Mouse (Mus musculus) liver, embryonic 13.5 days (tissue): ENCODE measurements around the gene Pbsn. TPM values are rescaled to one million over a fixed set of nuclear protein-coding genes. Genes with fewer than 3 reads are reported as not detected.
"Not testable (repeated sequence)": the region's sequence is repeated elsewhere in the genome, so short reads cannot be mapped to it uniquely, and the experiment has no call there.

Experiments
- ATAC-seq: fragments of 200-750 bp; cut with Nextera tagmentation; 2 replicates; pipeline ENCODE4 v1.8.0; 2017; ENCODE audit warnings: low read depth, mild to moderate bottlenecking, moderate number of reproducible peaks, moderate library complexity
- DNase-seq: peaks from one replicate; pipeline ENCODE4 v3.0.0; 2022
- H3K27ac ChIP-seq: fragments of 300-500 bp; sonication (generic); 2 replicates; pipeline ENCODE4 v1.5.1; 2015; ENCODE audit warnings: moderate library complexity, mild to moderate bottlenecking, inconsistent platforms
- H3K27me3 ChIP-seq: fragments of 300-500 bp; sonication (generic); 2 replicates; pipeline ENCODE4 v1.6.1; 2015; ENCODE audit warnings: mild to moderate bottlenecking, inconsistent platforms
- H3K36me3 ChIP-seq: fragments of 300-500 bp; sonication (generic); 2 replicates; pipeline ENCODE4 v1.6.1; 2015; ENCODE audit warnings: mild to moderate bottlenecking, inconsistent platforms
- H3K4me1 ChIP-seq: fragments of 300-500 bp; sonication (generic); replicated peaks from 2 replicates; pipeline ENCODE4 v1.6.1; 2015; ENCODE audit warnings: inconsistent platforms
- H3K4me2 ChIP-seq: fragments of 300-500 bp; sonication (generic); 2 replicates; pipeline ENCODE4 v1.6.1; 2015; ENCODE audit warnings: inconsistent platforms, mild to moderate bottlenecking, moderate library complexity
- H3K4me3 ChIP-seq: fragments of 300-500 bp; sonication (generic); replicated peaks from 2 replicates; pipeline ENCODE4 v1.5.1; 2015; ENCODE audit warnings: mild to moderate bottlenecking, inconsistent platforms
- H3K9ac ChIP-seq: fragments of 300-500 bp; sonication (generic); 2 replicates; pipeline ENCODE4 v1.6.1; 2015; ENCODE audit warnings: mild to moderate bottlenecking, inconsistent platforms
- H3K9me3 ChIP-seq: fragments of 300-500 bp; sonication (generic); replicated peaks from 2 replicates; pipeline ENCODE4 v1.6.1; 2016; ENCODE audit warnings: inconsistent platforms
- WGBS: fragments of 180-500 bp; shearing (Covaris S2); methylation state at CpG from one replicate; pipeline ENCODE4 v1.1.7; 2015; ENCODE audit not compliant: insufficient replicate concordance; 5-methylcytosine and 5-hydroxymethylcytosine counted together
- polyA plus RNA-seq: library from polyadenylated mRNA; unstranded; fragments of >200 nt; fragmentation: Nextera tagmentation; extraction: Ambion mirVana; gene quantifications from 2 replicates; pipeline ENCODE4 v1.2.1, GENCODE M21; 2015

Pbsn gene
- polyA plus RNA-seq, result not detected in 2 replicates

DNA sequence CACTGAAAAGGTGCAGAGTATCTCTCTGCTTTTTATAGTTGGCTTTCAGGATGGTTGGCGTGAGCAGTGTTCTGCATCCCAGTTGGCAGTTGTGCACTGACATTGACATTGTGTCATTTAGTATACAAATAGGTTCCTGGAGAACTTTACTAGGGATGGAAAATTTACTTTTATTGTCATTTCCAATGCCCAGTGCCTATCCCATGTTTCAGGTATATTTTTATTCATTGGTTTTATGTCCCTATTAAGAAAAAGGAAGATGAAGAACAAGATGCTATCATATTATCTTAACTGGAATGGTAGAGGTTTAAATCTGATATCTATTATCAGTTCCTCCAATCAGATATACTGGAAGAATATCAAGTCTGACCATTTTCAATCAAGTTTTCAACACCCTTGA lies at the start of gene Pbsn:
TSS of gene Pbsn (minus strand) at position 101 of the 400 bp plus-strand sequence.
- 65% methylated on average over 1 of the region's 1 CpGs for WGBS

DNA sequence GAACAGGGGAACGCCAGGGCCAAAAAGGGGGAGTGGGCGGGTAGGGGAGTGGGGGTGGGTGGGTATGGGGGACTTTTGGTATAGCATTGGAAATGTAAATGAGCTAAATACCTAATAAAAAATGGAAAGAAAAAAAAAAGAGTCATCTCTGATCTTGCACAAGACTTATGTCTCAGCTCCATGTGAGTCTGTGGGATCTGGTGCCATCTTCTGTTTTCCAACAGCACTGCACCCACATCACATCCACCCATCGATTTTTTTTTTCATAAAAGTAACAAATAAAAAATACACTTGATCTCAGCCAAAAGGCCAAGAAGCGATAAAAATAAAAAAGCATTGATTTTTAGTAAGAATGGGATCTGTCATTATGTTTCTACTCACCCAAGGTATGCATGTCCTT lies 26.6 kb upstream of the Pbsn start:
- WGBS, result 35% methylated on average over 2 of the region's 4 CpGs
- H3K27me3 ChIP-seq, H3K36me3 ChIP-seq, ATAC-seq, H3K4me3 ChIP-seq, DNase-seq, H3K9me3 ChIP-seq, H3K27ac ChIP-seq, H3K4me2 ChIP-seq, H3K9ac ChIP-seq, H3K4me1 ChIP-seq: not testable (repeated sequence)

More for the DNA sequence above, at the start of gene Pbsn:
- Histone ChIP-seq H3K9ac (no peak within 1 kb of the TSS), H3K4me3 (no peak within 1 kb of the TSS), H3K36me3 (no peaks in the 10 kb centered on the region), H3K4me2 (no peak within 1 kb of the TSS), H3K9me3 (no peaks in the 10 kb centered on the region), H3K27me3 (no peaks in the 10 kb centered on the region), H3K4me1 (no peaks in the 10 kb centered on the region), H3K27ac (no peak within 1 kb of the TSS)
- no peak for ATAC-seq
- DNase-seq, result no peak

DNA sequence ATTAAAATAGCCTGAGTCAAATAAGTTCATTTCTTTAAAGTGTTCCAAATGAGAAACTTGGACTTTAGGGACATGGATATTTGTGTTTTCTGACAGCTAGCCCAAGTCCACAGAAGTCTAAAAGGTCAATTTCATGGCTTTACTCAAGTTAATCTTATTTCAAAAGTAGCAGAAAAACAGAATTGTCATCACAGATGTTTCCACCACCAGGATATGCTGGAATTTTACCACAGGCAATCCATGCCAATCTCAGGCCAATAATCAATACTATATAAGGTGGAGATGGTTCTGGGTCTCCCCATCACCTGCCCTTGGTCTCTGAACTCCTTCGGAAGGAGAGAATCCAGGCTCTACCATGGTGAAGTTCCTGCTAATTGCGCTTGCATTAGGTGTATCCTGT lies 11.0 kb upstream of the Pbsn start, which contains the start of gene Gm14744:
TSS of gene Gm14744 (plus strand) at position 301 of the 400 bp plus-strand sequence.
- H3K4me2 ChIP-seq, H3K9ac ChIP-seq, H3K4me1 ChIP-seq, H3K9me3 ChIP-seq, H3K27ac ChIP-seq, DNase-seq, H3K36me3 ChIP-seq, H3K27me3 ChIP-seq, ATAC-seq, H3K4me3 ChIP-seq: not testable (repeated sequence)
- 68% methylated on average over 2 of the region's 2 CpGs for WGBS

DNA sequence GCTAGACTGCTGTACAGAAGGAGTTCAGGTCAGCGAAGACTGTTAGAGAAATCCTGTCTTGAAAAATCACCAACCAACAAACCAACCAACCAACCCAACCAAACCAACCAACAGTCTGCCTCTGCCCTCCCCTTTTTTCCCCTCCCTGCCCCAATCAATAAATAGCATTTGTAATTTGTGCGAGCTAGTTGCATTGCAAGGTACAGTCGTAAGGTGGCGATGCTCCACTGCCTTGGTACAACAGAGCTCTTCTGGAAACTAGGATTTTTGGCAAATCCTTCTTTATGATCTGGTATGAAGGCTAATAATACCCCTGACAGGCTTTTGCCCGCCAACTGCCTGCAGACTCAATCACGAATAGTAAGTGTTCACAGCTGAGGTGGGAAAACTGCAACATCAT lies 41.4 kb downstream of the Pbsn start:
- Histone ChIP-seq H3K27ac (no peak overlapping the region), H3K9me3 (no peaks in the 10 kb centered on the region), H3K4me1 (no peaks in the 10 kb centered on the region), H3K9ac (no peak overlapping the region), H3K4me3 (no peak overlapping the region), H3K36me3 (no peaks in the 10 kb centered on the region), H3K27me3 (no peaks in the 10 kb centered on the region), H3K4me2 (no peak overlapping the region)
- DNase-seq (no peak), ATAC-seq (no peak)
- WGBS, result 44% methylated on average over 6 of the region's 6 CpGs

DNA sequence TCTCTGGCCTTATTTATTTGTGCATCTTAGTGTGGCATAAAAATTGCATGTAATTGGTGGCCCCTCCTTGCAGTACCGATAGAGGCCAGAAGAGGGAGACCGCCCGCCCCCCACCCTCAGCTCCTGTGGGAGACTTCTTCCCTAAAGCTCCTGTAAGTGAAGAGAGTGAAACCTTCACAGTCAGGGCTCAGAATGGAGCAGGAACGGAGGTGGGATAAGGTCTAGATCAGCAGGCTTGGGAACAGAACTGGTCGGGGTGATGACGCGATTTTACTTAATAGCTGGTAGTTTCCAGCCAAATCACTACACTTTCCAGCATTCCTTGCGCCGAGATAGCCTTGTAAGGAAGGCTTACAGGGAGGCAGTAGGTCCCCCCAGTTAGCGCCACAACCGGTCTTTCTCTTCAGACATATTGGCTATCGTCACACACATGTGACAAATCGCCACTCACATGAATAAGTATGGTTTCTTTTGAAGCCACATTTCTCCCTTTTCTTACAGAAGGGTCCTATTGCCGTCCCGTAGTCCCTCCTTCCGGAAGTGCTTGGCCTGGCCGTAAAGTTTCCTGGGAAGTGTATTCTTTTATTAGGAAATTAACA lies 42.7 kb downstream of the Pbsn start:
- WGBS, result 18% methylated on average over 17 of the region's 17 CpGs
- Histone ChIP-seq H3K4me1 (no peaks in the 10 kb centered on the region), H3K4me2 (peak overlapping the region; percentile 54), H3K36me3 (no peaks in the 10 kb centered on the region), H3K27me3 (no peaks in the 10 kb centered on the region), H3K9me3 (no peaks in the 10 kb centered on the region), H3K27ac (no peak overlapping the region), H3K9ac (no peak overlapping the region), H3K4me3 (peak overlapping the region; percentile 39)
- ATAC-seq, result peak; percentile 50; the same call in 1 of the 2 replicates
- DNase-seq, result peak; percentile 2

DNA sequence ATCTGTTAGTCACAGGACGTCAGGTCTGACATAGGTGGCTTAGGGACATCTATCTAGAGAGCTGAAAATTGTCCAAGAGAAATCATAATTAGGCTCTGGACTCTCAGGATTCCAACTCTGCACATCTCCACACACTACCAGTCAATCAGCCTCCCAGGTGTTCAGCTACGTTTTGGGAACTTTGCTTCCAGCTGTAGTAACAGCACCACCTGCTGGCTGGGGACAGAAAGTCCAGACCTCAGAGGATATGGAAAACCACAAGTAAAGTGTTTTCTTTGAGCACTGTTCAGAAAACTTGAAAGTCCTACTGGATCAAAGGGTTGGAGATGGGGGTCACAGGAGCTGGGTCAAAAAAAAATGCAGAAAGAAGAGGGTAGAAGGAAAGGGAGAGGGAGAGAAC lies 44.8 kb downstream of the Pbsn start:
- Histone ChIP-seq H3K27me3 (no peaks in the 10 kb centered on the region), H3K9me3 (no peaks in the 10 kb centered on the region), H3K4me1 (no peaks in the 10 kb centered on the region), H3K27ac (no peak overlapping the region), H3K36me3 (no peaks in the 10 kb centered on the region), H3K9ac (no peak overlapping the region), H3K4me3 (no peak overlapping the region), H3K4me2 (no peak overlapping the region)
- no peak for DNase-seq
- no peak for ATAC-seq
- WGBS, result 20% methylated on average over 2 of the region's 2 CpGs

DNA sequence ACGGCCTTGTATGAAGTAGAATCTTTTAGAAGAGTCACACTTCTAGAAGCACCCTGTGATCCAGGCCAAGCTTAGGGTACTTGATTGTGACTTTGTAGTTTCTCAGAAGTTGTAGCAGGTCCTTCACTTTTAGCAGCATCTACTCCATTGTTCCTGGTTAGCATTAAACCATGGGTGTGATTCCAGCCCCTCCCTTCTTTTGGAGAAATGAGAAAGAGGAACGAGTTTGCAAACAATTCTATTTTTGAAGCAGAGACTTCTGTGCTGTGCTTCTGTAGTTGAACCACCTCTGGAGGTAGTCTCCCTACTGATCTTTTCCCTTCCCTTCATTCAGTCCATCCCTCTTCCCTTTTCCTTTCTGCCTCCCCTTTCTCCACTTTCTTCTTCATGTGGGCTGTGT lies 51.1 kb downstream of the Pbsn start:
- no peak overlapping the region for H3K27ac ChIP-seq
- no peaks in the 10 kb centered on the region for H3K9me3 ChIP-seq
- no peak overlapping the region for H3K4me3 ChIP-seq
- H3K4me1 ChIP-seq, result no peaks in the 10 kb centered on the region
- H3K27me3 ChIP-seq, result no peaks in the 10 kb centered on the region
- no peak overlapping the region for H3K9ac ChIP-seq
- H3K36me3 ChIP-seq, result no peaks in the 10 kb centered on the region
- ATAC-seq (no peak), DNase-seq (no peak)
- 37% methylated on average over 2 of the region's 2 CpGs for WGBS
- H3K4me2 ChIP-seq, result no peak overlapping the region

DNA sequence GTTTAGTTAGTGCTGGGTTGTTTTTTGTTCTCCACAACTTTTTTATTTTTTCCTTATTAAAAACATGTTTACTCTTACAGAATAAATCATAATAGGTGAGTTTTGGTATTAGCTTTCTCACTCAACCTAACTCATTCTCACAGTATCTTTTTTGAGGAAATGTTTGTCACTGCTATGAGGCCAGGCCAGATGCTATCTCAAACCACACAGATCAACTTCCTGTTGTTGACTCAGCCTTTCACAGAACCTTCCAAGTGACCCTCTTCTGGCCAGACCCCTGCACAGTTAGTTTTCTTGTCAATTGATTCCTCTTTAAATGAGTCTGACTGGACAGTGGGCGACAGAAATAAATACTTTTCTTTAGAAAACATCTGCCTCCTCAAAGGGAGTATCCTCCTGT lies 51.9 kb downstream of the Pbsn start:
- Histone ChIP-seq H3K9me3 (no peaks in the 10 kb centered on the region), H3K4me3 (no peak overlapping the region), H3K9ac (no peak overlapping the region), H3K27ac (no peak overlapping the region), H3K36me3 (no peaks in the 10 kb centered on the region), H3K4me1 (no peaks in the 10 kb centered on the region), H3K27me3 (no peaks in the 10 kb centered on the region), H3K4me2 (no peak overlapping the region)
- 18% methylated on average over 1 of the region's 1 CpGs for WGBS
- DNase-seq (no peak), ATAC-seq (no peak)

DNA sequence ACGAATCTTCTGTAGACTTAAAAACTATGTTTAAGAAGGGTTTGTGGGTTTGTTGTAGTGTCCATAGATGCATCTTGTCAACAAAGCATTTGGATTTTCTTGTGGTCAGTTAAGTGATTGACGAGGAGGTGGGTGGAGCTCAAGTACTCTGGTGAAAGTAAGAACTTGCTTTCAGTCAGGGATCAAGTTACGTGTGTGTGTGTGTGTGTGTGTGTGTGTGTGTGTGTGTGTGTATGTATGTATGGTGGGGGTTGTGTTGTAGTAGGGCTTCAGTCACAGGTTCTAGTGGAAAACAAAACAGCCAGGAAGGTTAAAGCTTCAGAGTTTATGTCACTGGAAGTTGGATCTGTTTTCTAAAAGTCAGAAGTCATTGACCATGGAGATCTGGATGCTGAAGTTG lies 53.9 kb downstream of the Pbsn start:
- Histone ChIP-seq H3K4me2 (no peak overlapping the region), H3K4me3 (no peak overlapping the region), H3K4me1 (0 out of 2 replicates have a peak, but pooled peaks cover 3% of the 10 kb centered on the region), H3K36me3 (no peaks in the 10 kb centered on the region), H3K9me3 (no peaks in the 10 kb centered on the region), H3K9ac (no peak overlapping the region), H3K27me3 (no peaks in the 10 kb centered on the region), H3K27ac (no peak overlapping the region)
- WGBS, result 48% methylated on average over 3 of the region's 3 CpGs
- no peak for ATAC-seq
- no peak for DNase-seq

DNA sequence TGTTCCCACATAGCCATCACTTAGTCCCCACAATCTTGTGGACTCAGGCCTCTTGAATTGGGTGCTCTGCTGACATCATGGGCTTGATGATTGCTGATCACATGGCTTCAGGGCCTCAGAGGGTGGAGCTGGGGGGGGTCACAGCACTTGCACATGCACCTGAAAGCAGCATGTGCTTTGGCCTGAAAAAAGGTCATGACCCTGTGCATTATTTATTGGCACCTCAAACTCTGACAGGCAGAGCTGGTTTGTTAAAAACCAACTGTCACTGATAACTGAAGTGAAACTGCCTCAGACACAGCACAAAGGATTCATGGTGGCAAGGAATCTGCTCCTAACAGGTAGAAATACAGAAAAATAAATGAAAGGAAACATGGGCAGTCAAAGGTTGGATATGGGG lies 55.6 kb downstream of the Pbsn start:
- Histone ChIP-seq H3K9me3 (no peaks in the 10 kb centered on the region), H3K27me3 (no peaks in the 10 kb centered on the region), H3K27ac (no peak overlapping the region), H3K9ac (no peak overlapping the region), H3K36me3 (no peaks in the 10 kb centered on the region), H3K4me3 (no peak overlapping the region), H3K4me1 (0 out of 2 replicates have a peak, but pooled peaks cover 3% of the 10 kb centered on the region), H3K4me2 (no peak overlapping the region)
- DNase-seq (no peak), ATAC-seq (no peak)

DNA sequence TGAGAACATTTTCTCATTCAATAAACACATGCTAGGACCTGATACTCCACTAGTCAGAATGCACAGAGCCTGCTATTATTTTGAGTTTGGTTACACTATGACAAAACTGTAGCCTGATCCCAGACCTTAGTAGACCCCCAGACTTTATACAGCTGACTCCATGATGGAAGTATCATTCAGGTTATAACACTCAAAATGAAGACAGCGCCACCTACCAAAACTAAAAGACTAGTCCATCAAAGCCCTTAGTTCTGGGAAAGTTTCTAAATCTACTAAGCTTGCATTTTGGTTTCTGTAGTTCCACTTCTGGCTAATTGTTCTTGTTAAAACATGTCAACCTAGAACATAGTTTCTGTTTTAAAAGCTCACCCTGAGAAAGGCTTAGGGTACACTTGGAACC lies 56.5 kb downstream of the Pbsn start:
- H3K27ac ChIP-seq, result no peak overlapping the region
- H3K36me3 ChIP-seq, result no peaks in the 10 kb centered on the region
- WGBS, result 46% methylated on average over 1 of the region's 1 CpGs
- H3K27me3 ChIP-seq, result no peaks in the 10 kb centered on the region
- ATAC-seq (no peak), DNase-seq (no peak)
- no peak overlapping the region for H3K4me3 ChIP-seq
- H3K9ac ChIP-seq, result no peak overlapping the region
- no peaks in the 10 kb centered on the region for H3K9me3 ChIP-seq
- H3K4me1 ChIP-seq, result 0 out of 2 replicates have a peak, but pooled peaks cover 3% of the 10 kb centered on the region
- H3K4me2 ChIP-seq, result peak overlapping the region; percentile 73; the same call in 1 of the 2 replicates

DNA sequence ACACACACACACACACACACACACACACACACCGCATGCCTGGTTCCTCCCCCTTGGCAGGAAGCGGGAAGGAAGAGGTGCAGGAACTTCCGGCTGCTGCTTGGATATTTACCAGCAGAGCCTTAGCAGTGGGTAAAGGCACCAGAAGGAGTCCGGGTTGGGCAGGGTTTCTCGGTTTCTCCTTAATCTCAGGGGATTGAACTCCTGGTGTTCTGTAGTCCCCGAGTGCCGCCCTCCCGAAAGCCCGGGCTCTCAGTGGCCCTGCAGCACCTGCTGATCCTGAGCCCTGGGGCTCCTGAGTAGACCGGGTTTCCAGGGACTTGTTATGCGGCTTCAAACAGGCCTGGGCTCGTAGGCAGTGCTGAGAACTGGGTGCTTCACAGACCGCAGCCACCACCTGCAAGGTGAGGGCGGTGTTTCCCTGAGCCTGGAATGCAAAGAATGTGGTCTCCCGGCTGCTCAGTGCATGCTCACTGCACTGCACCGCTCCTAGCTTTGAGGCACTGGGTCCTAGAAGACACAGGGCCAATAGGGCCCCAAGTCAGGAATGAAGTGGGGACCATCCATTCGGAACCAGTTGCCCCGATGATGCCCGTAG lies 57.1 kb downstream of the Pbsn start, which contains the start of gene Prkx:
TSS of gene Prkx (minus strand) at position 41 of the 598 bp plus-strand sequence.
- 16% methylated on average over 17 of the region's 19 CpGs for WGBS
- Histone ChIP-seq H3K4me2 (peak within 1 kb of the TSS; percentile 73), H3K27ac (peak within 1 kb of the TSS; percentile 34), H3K36me3 (no peaks in the 10 kb centered on the region), H3K9ac (peak within 1 kb of the TSS; percentile 59), H3K27me3 (no peaks in the 10 kb centered on the region), H3K4me1 (0 out of 2 replicates have a peak, but pooled peaks cover 3% of the 10 kb centered on the region), H3K9me3 (no peaks in the 10 kb centered on the region), H3K4me3 (peak within 1 kb of the TSS; percentile 67)
- peak; percentile 71 for ATAC-seq
- DNase-seq, result no peak
